Mouse (Mus musculus) frontal cortex, adult 2 months (tissue): Measurements from ENCODE around the gene Defa32. TPM values are rescaled to one million over a fixed set of nuclear protein-coding genes. Genes with fewer than 3 reads are reported as not detected.
"Not testable (repeated sequence)": the region's sequence is repeated elsewhere in the genome, so short reads cannot be mapped to it uniquely, and the experiment has no call there.

Source experiments
- DNase-seq, 2 experiments: peaks; one replicate each; pipeline ENCODE4 v3.0.0; 2022; ENCODE audit warnings: low spot score in 1 of 2; ENCODE audit errors: extremely low spot score in 1 of 2
- polyA plus RNA-seq: library from polyadenylated mRNA; depleted of rRNA; stranded (reverse); fragments of >200 nt; gene quantifications from 2 replicates; pipeline ENCODE4 v1.2.3, GENCODE M21; 2012; rRNA removed

Defa32 gene
- 0.40 TPM in 1 of 2 replicates, not detected in the other for polyA plus RNA-seq

- DNase-seq = not testable (repeated sequence)
These were observed at the start of gene Defa32 for GRCm38 (mm10) chr8:21528732-21529131. Defa32 (plus strand) TSS chr8:21529032.

- DNase-seq = not testable (repeated sequence)
These were observed 19.9 kb upstream of the Defa32 start, which contains the start of gene Defa20 for GRCm38 (mm10) chr8:21508958-21509357. Defa20 (plus strand) TSS chr8:21509258.

- DNase-seq = not testable (repeated sequence)
These were observed 36.3 kb downstream of the Defa32 start, which contains the start of gene Defa37 for GRCm38 (mm10) chr8:21565086-21565485. Defa37 (plus strand) TSS chr8:21565386.

Other genes with a start within 250 kb of the Defa32 start
- not detected in 2 replicates for gene Defa27, start 213.5 kb upstream of the Defa32 start, polyA plus RNA-seq
- not detected in 2 replicates for gene Defa29, start 202.0 kb upstream of the Defa32 start, polyA plus RNA-seq
- gene Defa2, start 150.5 kb upstream of the Defa32 start, polyA plus RNA-seq = not detected in 2 replicates
- not detected in 2 replicates for gene Defa33, start 137.2 kb upstream of the Defa32 start, polyA plus RNA-seq
- not detected in 2 replicates for gene Defa36, start 101.6 kb upstream of the Defa32 start, polyA plus RNA-seq
- not detected in 2 replicates for gene Gm7849, start 72.5 kb upstream of the Defa32 start, polyA plus RNA-seq
- 0.40 TPM in 1 of 2 replicates, not detected in the other for gene Defa20, start 19.8 kb upstream of the Defa32 start, polyA plus RNA-seq
- not detected in 2 replicates for gene Defa37, start 36.4 kb downstream of the Defa32 start, polyA plus RNA-seq
- not detected in 2 replicates for gene Defa28, start 54.0 kb downstream of the Defa32 start, polyA plus RNA-seq
- gene Gm7861, start 65.5 kb downstream of the Defa32 start, polyA plus RNA-seq = not detected in 2 replicates
- gene Defa26, start 89.2 kb downstream of the Defa32 start, polyA plus RNA-seq = not detected in 2 replicates
- not detected in 2 replicates for gene Defa17, start 126.7 kb downstream of the Defa32 start, polyA plus RNA-seq
- not detected in 2 replicates for gene Defa34, start 136.8 kb downstream of the Defa32 start, polyA plus RNA-seq
- gene AY761184, start 174.6 kb downstream of the Defa32 start, polyA plus RNA-seq = not detected in 2 replicates
- not detected in 2 replicates for gene Defa24, start 205.5 kb downstream of the Defa32 start, polyA plus RNA-seq